Mouse (Mus musculus): Measurements from ENCODE around the gene Guca2a. TPM values are rescaled to one million over a fixed set of nuclear protein-coding genes. Genes with fewer than 3 reads are reported as not detected.

Gene Guca2a
- polyA plus RNA-seq (2015; fragmentation: Nextera tagmentation; extraction: Ambion mirVana): 20.1 and 27.0 TPM in 2 replicates

GRCm38 (mm10) chr4:119637176-119637845 lies at the start of gene Guca2a:
Gene Guca2a (plus strand): TSS chr4:119637704.
- no peak for TF ChIP-seq CTCF (IDR thresholded peaks at IDR 0.05; ENCODE audit: low read depth)
- DNase-seq (ENCODE audit: low spot score) (no peak), ATAC-seq (replicated peaks; ENCODE audit: low FRiP score, low read depth) (no peak; the same call in 1 of the 2 replicates)
- H3K27ac ChIP-seq: no peak within 1 kb of the TSS
- no peak within 1 kb of the TSS for H3K4me2 ChIP-seq (ENCODE audit: low read length)
- 0 out of 2 replicates have a peak, but pooled peaks cover 6% of the 10 kb centered on the region for H3K4me1 ChIP-seq (replicated peaks; ENCODE audit: insufficient read depth, low read length)
- H3K9ac ChIP-seq (ENCODE audit: low read depth, low read length): no peak within 1 kb of the TSS
- H3K4me3 ChIP-seq (replicated peaks; ENCODE audit: low read depth, low read length): no peak within 1 kb of the TSS
- H3K9me3 ChIP-seq (replicated peaks; ENCODE audit: low read length): no peaks in the 10 kb centered on the region
- 66% methylated on average over 4 of the region's 4 CpGs for WGBS
- no peaks in the 10 kb centered on the region for H3K36me3 ChIP-seq (ENCODE audit: insufficient read depth, low read length)
- no peaks in the 10 kb centered on the region for H3K27me3 ChIP-seq (ENCODE audit: insufficient read depth, low read length)

DNA sequence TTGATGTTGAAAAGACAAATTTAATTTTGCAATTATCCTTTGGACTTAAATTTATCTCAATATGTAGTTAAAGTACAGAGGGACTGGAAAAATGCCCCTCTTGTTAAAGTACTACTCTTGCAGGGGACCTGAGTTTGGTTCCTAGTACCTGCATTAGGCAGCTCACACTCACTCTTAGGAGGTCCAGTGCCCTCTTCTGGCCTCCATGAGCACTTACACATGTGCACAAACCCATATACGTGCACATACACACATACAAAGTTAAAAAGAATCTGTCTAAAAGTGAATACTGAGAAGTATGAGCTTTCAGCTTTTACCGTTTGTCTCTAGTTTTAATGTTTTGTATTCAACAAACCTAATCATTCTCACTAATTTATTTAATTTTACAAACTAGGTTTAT lies 49.5 kb upstream of the Guca2a start:
- Histone ChIP-seq H3K27ac (no peak overlapping the region), H3K36me3 (ENCODE audit: insufficient read depth, low read length) (peaks cover 7% of the 10 kb centered on the region; the same call in 1 of the 2 replicates), H3K9me3 (replicated peaks; ENCODE audit: low read length) (no peaks in the 10 kb centered on the region), H3K4me1 (replicated peaks; ENCODE audit: insufficient read depth, low read length) (no peaks in the 10 kb centered on the region), H3K4me2 (ENCODE audit: low read length) (no peak overlapping the region), H3K27me3 (ENCODE audit: insufficient read depth, low read length) (no peaks in the 10 kb centered on the region), H3K9ac (ENCODE audit: low read depth, low read length) (no peak overlapping the region), H3K4me3 (replicated peaks; ENCODE audit: low read depth, low read length) (no peak overlapping the region)
- no peak for TF ChIP-seq CTCF (IDR thresholded peaks at IDR 0.05; ENCODE audit: low read depth)
- no peak for ATAC-seq (replicated peaks; ENCODE audit: low FRiP score, low read depth)
- DNase-seq (ENCODE audit: low spot score): no peak
- WGBS: 99% methylated on average over 2 of the region's 2 CpGs

DNA sequence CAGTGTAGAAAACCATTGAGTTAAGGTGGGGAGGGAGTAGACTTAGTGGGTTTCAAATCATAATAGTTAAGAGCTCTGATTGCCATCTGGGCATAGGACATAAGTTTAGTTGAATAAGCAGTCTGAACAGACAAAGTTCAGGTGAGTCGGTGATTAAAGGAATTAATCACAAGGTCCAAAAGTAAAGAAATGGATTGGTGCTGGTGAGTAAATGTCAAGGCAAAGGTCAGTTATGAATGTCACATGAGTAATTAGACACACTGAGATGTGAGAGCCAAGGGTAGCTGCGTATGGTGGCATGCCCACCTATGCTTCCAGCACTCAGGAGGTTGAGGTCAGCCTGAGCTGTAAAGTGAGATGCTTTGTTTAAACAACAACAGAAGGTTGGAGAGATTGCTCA lies 48.1 kb upstream of the Guca2a start:
- peaks cover 7% of the 10 kb centered on the region; the same call in 1 of the 2 replicates for H3K36me3 ChIP-seq (ENCODE audit: insufficient read depth, low read length)
- ATAC-seq (replicated peaks; ENCODE audit: low FRiP score, low read depth): no peak; the same call in 1 of the 2 replicates
- no peaks in the 10 kb centered on the region for H3K9me3 ChIP-seq (replicated peaks; ENCODE audit: low read length)
- no peaks in the 10 kb centered on the region for H3K4me1 ChIP-seq (replicated peaks; ENCODE audit: insufficient read depth, low read length)
- H3K4me2 ChIP-seq (ENCODE audit: low read length): no peak overlapping the region
- no peak for TF ChIP-seq CTCF (IDR thresholded peaks at IDR 0.05; ENCODE audit: low read depth)
- no peak overlapping the region for H3K27ac ChIP-seq
- DNase-seq (ENCODE audit: low spot score): no peak
- WGBS: 70% methylated on average over 2 of the region's 2 CpGs
- H3K27me3 ChIP-seq (ENCODE audit: insufficient read depth, low read length): no peaks in the 10 kb centered on the region
- no peak overlapping the region for H3K9ac ChIP-seq (ENCODE audit: low read depth, low read length)
- H3K4me3 ChIP-seq (replicated peaks; ENCODE audit: low read depth, low read length): no peak overlapping the region

DNA sequence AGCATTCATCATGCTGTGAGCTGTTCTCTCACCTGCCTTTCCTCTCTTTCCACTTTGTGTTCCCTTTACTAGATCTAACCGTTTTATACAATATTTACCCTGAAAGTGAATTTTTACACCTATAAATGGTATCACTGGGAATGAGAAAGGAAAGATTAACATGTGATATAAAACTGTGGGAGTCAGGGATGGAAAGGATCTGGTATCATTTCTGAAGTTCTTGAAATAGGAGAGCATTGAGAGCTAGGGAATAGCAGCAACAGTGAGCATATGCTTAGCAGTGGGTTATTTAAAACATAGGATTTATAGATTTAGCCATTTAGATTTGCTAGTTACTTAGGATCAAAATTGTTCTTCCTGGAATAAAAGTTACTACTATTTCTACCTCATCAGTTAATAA lies 47.5 kb upstream of the Guca2a start:
- H3K4me2 ChIP-seq (ENCODE audit: low read length): no peak overlapping the region
- H3K36me3 ChIP-seq (ENCODE audit: insufficient read depth, low read length): peaks cover 7% of the 10 kb centered on the region; the same call in 1 of the 2 replicates
- no peaks in the 10 kb centered on the region for H3K27me3 ChIP-seq (ENCODE audit: insufficient read depth, low read length)
- no peak for TF ChIP-seq CTCF (IDR thresholded peaks at IDR 0.05; ENCODE audit: low read depth)
- ATAC-seq (replicated peaks; ENCODE audit: low FRiP score, low read depth): no peak
- H3K4me3 ChIP-seq (replicated peaks; ENCODE audit: low read depth, low read length): no peak overlapping the region
- H3K9ac ChIP-seq (ENCODE audit: low read depth, low read length): no peak overlapping the region
- no peaks in the 10 kb centered on the region for H3K9me3 ChIP-seq (replicated peaks; ENCODE audit: low read length)
- no peak for DNase-seq (ENCODE audit: low spot score)
- 76% methylated on average over 1 of the region's 1 CpGs for WGBS
- H3K27ac ChIP-seq: no peak overlapping the region
- no peaks in the 10 kb centered on the region for H3K4me1 ChIP-seq (replicated peaks; ENCODE audit: insufficient read depth, low read length)

- WGBS: 73% methylated on average over 3 of the region's 3 CpGs
- no peak overlapping the region for H3K4me2 ChIP-seq (ENCODE audit: low read length)
- DNase-seq (ENCODE audit: low spot score) (no peak), ATAC-seq (replicated peaks; ENCODE audit: low FRiP score, low read depth) (no peak)
- no peak overlapping the region for H3K9ac ChIP-seq (ENCODE audit: low read depth, low read length)
- H3K9me3 ChIP-seq (replicated peaks; ENCODE audit: low read length): no peaks in the 10 kb centered on the region
- H3K36me3 ChIP-seq (ENCODE audit: insufficient read depth, low read length): 0 out of 2 replicates have a peak, but pooled peaks cover 3% of the 10 kb centered on the region
- no peak for TF ChIP-seq CTCF (IDR thresholded peaks at IDR 0.05; ENCODE audit: low read depth)
- H3K27ac ChIP-seq: no peak overlapping the region
- no peaks in the 10 kb centered on the region for H3K4me1 ChIP-seq (replicated peaks; ENCODE audit: insufficient read depth, low read length)
- H3K27me3 ChIP-seq (ENCODE audit: insufficient read depth, low read length): no peaks in the 10 kb centered on the region
- no peak overlapping the region for H3K4me3 ChIP-seq (replicated peaks; ENCODE audit: low read depth, low read length)
These were observed 45.0 kb upstream of the Guca2a start for GRCm38 (mm10) chr4:119592479-119592878.

DNA sequence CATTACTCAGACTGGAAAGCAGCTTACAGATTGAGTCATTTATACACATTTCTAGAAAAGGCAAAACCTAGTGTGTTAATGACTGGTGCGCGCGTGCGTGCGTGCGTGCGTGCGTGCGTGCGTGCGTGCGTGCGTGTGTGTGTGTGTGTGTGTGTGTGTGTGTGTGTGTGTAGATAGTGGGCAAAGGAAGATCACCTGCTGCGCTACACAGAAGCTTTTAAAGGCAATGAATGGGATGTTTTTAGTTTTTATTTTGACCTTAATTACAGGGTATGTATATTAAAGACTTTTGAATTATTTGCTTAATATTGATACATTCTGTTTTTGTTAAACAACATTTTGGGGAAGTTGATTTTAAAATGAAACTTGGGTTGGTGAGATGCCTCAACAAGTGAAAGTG lies 43.2 kb upstream of the Guca2a start:
- 95% methylated on average over 14 of the region's 14 CpGs for WGBS
- no peaks in the 10 kb centered on the region for H3K27me3 ChIP-seq (ENCODE audit: insufficient read depth, low read length)
- no peak for TF ChIP-seq CTCF (IDR thresholded peaks at IDR 0.05; ENCODE audit: low read depth)

More for the DNA sequence above, 43.2 kb upstream of the Guca2a start:
- Histone ChIP-seq H3K27ac (no peak overlapping the region), H3K4me1 (replicated peaks; ENCODE audit: insufficient read depth, low read length) (no peaks in the 10 kb centered on the region), H3K4me3 (replicated peaks; ENCODE audit: low read depth, low read length) (no peak overlapping the region), H3K9ac (ENCODE audit: low read depth, low read length) (no peak overlapping the region), H3K9me3 (replicated peaks; ENCODE audit: low read length) (no peaks in the 10 kb centered on the region), H3K4me2 (ENCODE audit: low read length) (no peak overlapping the region), H3K36me3 (ENCODE audit: insufficient read depth, low read length) (no peaks in the 10 kb centered on the region)
- no peak for ATAC-seq (replicated peaks; ENCODE audit: low FRiP score, low read depth)
- no peak for DNase-seq (ENCODE audit: low spot score)
